ENCODE assay signal across 35 mouse cellular contexts in the genomic region with DNA sequence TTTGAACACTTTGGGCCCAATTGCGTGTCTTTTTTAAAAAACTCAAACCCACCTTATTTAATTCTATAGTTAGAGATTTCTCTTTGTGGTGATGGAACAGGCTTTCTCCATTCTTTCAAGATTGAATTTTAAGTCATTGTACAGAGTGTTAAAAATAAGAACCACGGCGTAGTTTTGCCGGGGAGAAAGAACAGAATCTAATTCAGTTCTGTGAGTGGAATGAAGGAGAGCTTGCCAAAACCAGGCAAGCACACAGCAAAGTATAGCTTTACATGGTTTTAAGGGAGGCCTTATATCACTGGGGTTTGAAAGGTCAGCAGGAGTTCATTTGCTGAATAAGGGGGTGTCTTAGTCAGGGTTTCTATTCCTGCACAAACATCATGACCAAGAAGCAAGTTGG. TPM values are rescaled to one million over a fixed set of nuclear protein-coding genes. Genes with fewer than 3 reads are reported as not detected.
DNase-seq lines count a peak whose midpoint lies in the region; ATAC-seq and TF ChIP-seq lines count a peak whose summit lies in the region.
"Had no signal": no experiment of that assay in that cellular context is flagged by ENCODE, and none has a peak within 500 bp of the region (broad histone marks: within the 10 kb centered on the region; RNA-seq: fewer than 3 reads in every experiment).

No protein-coding gene starts in this region.

- H3K9me3 ChIP-seq in limb, embryonic 14.5 days (ENCODE audit: control insufficient read depth, low read length): no peaks in the 10 kb centered on the region
- H3K9me3 ChIP-seq: G1E; heart, embryonic 13.5 days; liver, embryonic 15.5 days; lung, embryonic 15.5 days had no signal

- H3K9ac ChIP-seq in limb, embryonic 14.5 days (ENCODE audit: low read depth, low read length, severe bottlenecking): no peak overlapping the region
- H3K9ac ChIP-seq: heart, embryonic 13.5 days; liver, embryonic 15.5 days; lung, embryonic 15.5 days had no signal

- H3K27me3 ChIP-seq in limb, embryonic 14.5 days (ENCODE audit: control insufficient read depth, insufficient read depth, low read length): no peaks in the 10 kb centered on the region
- H3K27me3 ChIP-seq: heart, embryonic 13.5 days; lung, embryonic 15.5 days; Patski had no signal

- H3K4me1 ChIP-seq in limb, embryonic 14.5 days (ENCODE audit: control insufficient read depth, insufficient read depth, low read length): peaks cover 30% of the 10 kb centered on the region
- H3K4me1 ChIP-seq: liver, embryonic 15.5 days had no signal

- no peak overlapping the region for H3K4me2 ChIP-seq in limb, embryonic 14.5 days (replicated peaks; ENCODE audit: low read depth, low read length, severe bottlenecking)
- H3K4me2 ChIP-seq: heart, embryonic 13.5 days; liver, embryonic 15.5 days; lung, embryonic 15.5 days; midbrain, embryonic 11.5 days had no signal

- peak; percentile 71 for ATAC-seq in frontal cortex, adult (ENCODE audit: low TSS enrichment)
- peak; percentile 42; the same call in 1 of the 2 replicates for ATAC-seq in limb, embryonic 14.5 days (ENCODE audit: low FRiP score, low read depth)
- ATAC-seq in megakaryocyte, adult 5-6 weeks (ENCODE audit: poor library complexity, severe bottlenecking): no peak
- ATAC-seq: forebrain, embryonic 14.5 days; hindbrain, postnatal 0 days; intestine, embryonic 16.5 days; midbrain, embryonic 16.5 days; Patski had no signal

- DNase-seq in frontal cortex, postnatal 10 days (ENCODE audit: low spot score in 2 of 2): no peak
- DNase-seq in right cerebral cortex, postnatal 10 days (ENCODE audit: low spot score in 2 of 2): peak; percentile 31 to 50
- no peak for DNase-seq in right cerebral cortex, adult 2 months (ENCODE audit: low spot score in 2 of 2)
- peak; percentile 58 for DNase-seq in limb, embryonic 14.5 days (ENCODE audit: low spot score)
- no peak for DNase-seq in Muller cell, postnatal 12 days (ENCODE audit: inconsistent ontology term)
- DNase-seq: adrenal gland, postnatal 10 days; cerebellum, adult 11-12 months; cerebellum, adult 9-11 months; embryo, embryonic 11 days; gastrocnemius, adult 2 months; gastrocnemius, postnatal 36 days; heart, postnatal 10 days; kidney, adult 9 months; kidney, postnatal 14 days; layer of hippocampus, adult 9-11 months; thymus, postnatal 14 days had no signal

- WGBS in limb, embryonic 14.5 days: 50% methylated on average over 4 of the region's 4 CpGs

- TF ChIP-seq POLR2A in limb, embryonic 14.5 days (IDR thresholded peaks at IDR 0.05; ENCODE audit: borderline replicate concordance, extremely low read depth, insufficient read depth, insufficient read length): no peak

- peak overlapping the region; percentile 71 for H3K27ac ChIP-seq in limb, embryonic 14.5 days (replicated peaks; ENCODE audit: low read depth, low read length)
- H3K27ac ChIP-seq: gastrocnemius, adult 2 months; heart, adult 2 months; heart, embryonic 13.5 days; hindbrain, postnatal 0 days; liver, embryonic 15.5 days; lung, embryonic 15.5 days had no signal

- H3K36me3 ChIP-seq in limb, embryonic 14.5 days (ENCODE audit: control insufficient read depth, insufficient read depth, low read length): peaks cover 2% of the 10 kb centered on the region; the same call in 1 of the 2 replicates
- H3K36me3 ChIP-seq: G1E; heart, embryonic 13.5 days; liver, embryonic 15.5 days; lung, embryonic 15.5 days had no signal

- no peak overlapping the region for H3K4me3 ChIP-seq in limb, embryonic 14.5 days (replicated peaks; ENCODE audit: low read length)
- H3K4me3 ChIP-seq: gastrocnemius, adult 2 months; heart, adult 2 months; heart, embryonic 13.5 days; liver, embryonic 15.5 days; lung, embryonic 15.5 days had no signal

RNA-seq across cellular contexts. Expression of a gene that starts 23.4 kb away (rescaled TPM):
- polyA plus RNA-seq in limb, embryonic 14.5 days (2012; rRNA removed): 1.7 and 1.9 TPM in 2 replicates
- 1.4 and 2.1 TPM in 2 replicates for polyA plus RNA-seq in limb, embryonic 14.5 days (2014; fragmentation: Nextera tagmentation; extraction: Ambion mirVana)
- total RNA-seq in megakaryocyte, adult 5-6 weeks (2015): not detected in 2 replicates
- total RNA-seq in megakaryocyte, adult 5-6 weeks (2017): not detected in 2 replicates
- total RNA-seq: G1E; megakaryocyte progenitor cell, adult 5-6 weeks; neutrophil, adult 5-6 weeks had no signal
- polyA plus RNA-seq: forebrain, embryonic 14.5 days; G1E; midbrain, embryonic 11.5 days; midbrain, embryonic 16.5 days; Patski; small intestine, adult 2 months had no signal

RNA-seq across cellular contexts. Expression of a gene that starts 31.3 kb away (rescaled TPM):
- polyA plus RNA-seq in limb, embryonic 14.5 days (2012; rRNA removed): 0.38 and 0.73 TPM in 2 replicates
- 0.10 and 0.14 TPM in 2 replicates for polyA plus RNA-seq in limb, embryonic 14.5 days (2014; fragmentation: Nextera tagmentation; extraction: Ambion mirVana)
- total RNA-seq in megakaryocyte, adult 5-6 weeks (2015): not detected in 2 replicates
- total RNA-seq in megakaryocyte, adult 5-6 weeks (2017): not detected in 2 replicates
- total RNA-seq: hindbrain, postnatal 0 days; megakaryocyte progenitor cell, adult 5-6 weeks; neutrophil, adult 5-6 weeks had no signal
- polyA plus RNA-seq: forebrain, embryonic 14.5 days; G1E; heart, embryonic 13.5 days; hindbrain, embryonic 11.5 days; hindbrain, postnatal 0 days; intestine, embryonic 16.5 days; liver, embryonic 15.5 days; lung, embryonic 15.5 days; midbrain, embryonic 11.5 days; midbrain, embryonic 16.5 days; neural tube, embryonic 11.5 days; Patski; small intestine, adult 2 months; stomach, embryonic 14.5 days had no signal

Comparison
In these comparisons a context has a peak if more than half of its experiments do, and no peak if none do; other contexts are left out.
1. DNase-seq: peak in right cerebral cortex, postnatal 10 days (2 of 2) and limb, embryonic 14.5 days (single experiment); none in frontal cortex, postnatal 10 days (0 of 2), right cerebral cortex, adult 2 months (0 of 2) and Muller cell, postnatal 12 days (single experiment).